Mouse (Mus musculus) midbrain, embryonic 14.5 days (tissue): ENCODE measurements around the gene B4galnt3. TPM values are rescaled to one million over a fixed set of nuclear protein-coding genes. Genes with fewer than 3 reads are reported as not detected.

Experiments used
- ATAC-seq: fragments of 200-750 bp; cut with Nextera tagmentation; 2 replicates; pipeline ENCODE4 v1.8.0; 2017; ENCODE audit warnings: moderate number of reproducible peaks, moderate library complexity; ENCODE audit not compliant: low FRiP score, low TSS enrichment
- DNase-seq: peaks from one replicate; pipeline ENCODE4 v3.0.0-alpha.2; 2015
- H3K27ac ChIP-seq: fragments of 300-500 bp; sonication (generic); replicated peaks from 2 replicates; pipeline ENCODE4 v1.5.1; 2014; ENCODE audit warnings: mild to moderate bottlenecking, low read depth, low read length, moderate library complexity
- H3K27me3 ChIP-seq: fragments of 300-500 bp; sonication (generic); 2 replicates; pipeline ENCODE4 v1.6.1; 2014; ENCODE audit warnings: low read length, control low read depth, mixed read lengths; ENCODE audit not compliant: control insufficient read depth, insufficient read depth
- H3K36me3 ChIP-seq: fragments of 300-500 bp; sonication (generic); 2 replicates; pipeline ENCODE4 v1.6.1; 2014; ENCODE audit warnings: low read length, control low read depth; ENCODE audit not compliant: control insufficient read depth, insufficient read depth
- H3K4me1 ChIP-seq: fragments of 300-500 bp; sonication (generic); 2 replicates; pipeline ENCODE4 v1.6.1; 2014; ENCODE audit warnings: mild to moderate bottlenecking, antibody characterized with exemption, low read length, control low read depth; ENCODE audit not compliant: control insufficient read depth, insufficient read depth
- H3K4me2 ChIP-seq: fragments of 300-500 bp; sonication (generic); 2 replicates; pipeline ENCODE4 v1.6.1; 2014; ENCODE audit warnings: mild to moderate bottlenecking, low read length, moderate library complexity
- H3K4me3 ChIP-seq: fragments of 300-500 bp; sonication (generic); replicated peaks from 2 replicates; pipeline ENCODE4 v1.5.1; 2014; ENCODE audit warnings: low read depth, low read length
- H3K9ac ChIP-seq: fragments of 300-500 bp; sonication (generic); replicated peaks from 2 replicates; pipeline ENCODE4 v1.6.1; 2014; ENCODE audit warnings: mild to moderate bottlenecking, low read length, moderate library complexity
- H3K9me3 ChIP-seq: fragments of 300-500 bp; sonication (generic); 2 replicates; pipeline ENCODE4 v1.6.1; 2016; ENCODE audit warnings: low read length, control low read depth, mixed read lengths; ENCODE audit not compliant: control insufficient read depth
- WGBS: fragments of 180-500 bp; shearing (Covaris S2); extraction: QIAGEN DNeasy Blood & Tissue Kit; methylation state at CpG from one replicate; pipeline ENCODE4 v1.1.7; 2014; 5-methylcytosine and 5-hydroxymethylcytosine counted together
- polyA plus RNA-seq: library from polyadenylated mRNA; unstranded; fragments of >200 nt; fragmentation: Nextera tagmentation; extraction: Ambion mirVana; gene quantifications from 2 replicates; pipeline ENCODE4 v1.2.1, GENCODE M21; 2014

B4galnt3 gene
- polyA plus RNA-seq, 1 experiment from 2014 or later = not detected

DNA sequence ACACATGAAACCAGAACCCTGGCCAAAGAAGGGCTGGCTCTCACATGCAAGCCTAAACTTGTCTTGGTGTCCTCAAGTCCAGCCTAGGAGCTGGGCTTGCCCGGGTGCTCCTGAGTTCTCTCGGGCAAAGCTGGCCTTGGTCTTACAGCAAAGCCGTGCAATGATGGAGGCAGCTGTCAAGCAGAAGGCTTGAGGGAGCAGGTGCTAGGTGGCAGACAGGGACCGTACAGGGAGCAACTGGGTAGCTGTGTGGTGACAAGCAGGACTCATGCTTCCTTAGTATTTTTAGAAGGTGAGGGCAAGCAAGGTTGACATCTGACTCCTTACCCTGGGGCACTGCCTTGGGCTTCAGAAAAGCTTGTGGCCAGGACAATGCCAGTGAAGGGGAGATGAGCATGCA lies 110.6 kb downstream of the B4galnt3 start:
- WGBS = 89% methylated on average over 4 of the region's 4 CpGs

DNA sequence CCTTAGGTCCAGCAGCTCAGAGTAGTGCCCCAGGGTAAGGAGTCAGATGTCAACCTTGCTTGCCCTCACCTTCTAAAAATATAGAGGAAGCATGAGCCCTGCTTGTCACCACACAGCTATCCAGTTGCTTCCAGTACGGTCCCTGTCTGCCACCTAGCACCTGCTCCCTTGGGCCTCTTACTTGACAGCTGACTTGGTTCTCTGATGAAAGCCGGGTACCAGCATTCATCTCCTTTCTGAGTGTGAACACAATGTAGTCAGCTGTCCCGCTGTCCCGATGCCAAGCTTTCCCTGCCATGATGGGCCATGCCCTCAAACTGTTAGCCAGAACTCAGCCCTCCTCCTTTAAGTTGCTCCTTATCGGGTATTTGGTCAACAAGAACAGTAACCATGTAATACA lies 112.2 kb downstream of the B4galnt3 start:
- WGBS = 84% methylated on average over 5 of the region's 5 CpGs
- no peak for ATAC-seq

More for the DNA sequence above, 110.6 kb downstream of the B4galnt3 start:
- H3K4me1 ChIP-seq = peaks cover 8% of the 10 kb centered on the region; the same call in 1 of the 2 replicates
- H3K4me3 ChIP-seq = no peak overlapping the region
- no peak for ATAC-seq
- no peak overlapping the region for H3K4me2 ChIP-seq
- no peak overlapping the region for H3K27ac ChIP-seq
- H3K27me3 ChIP-seq = no peaks in the 10 kb centered on the region
- no peaks in the 10 kb centered on the region for H3K9me3 ChIP-seq
- no peak for DNase-seq
- H3K36me3 ChIP-seq = no peaks in the 10 kb centered on the region
- H3K9ac ChIP-seq = no peak overlapping the region

DNA sequence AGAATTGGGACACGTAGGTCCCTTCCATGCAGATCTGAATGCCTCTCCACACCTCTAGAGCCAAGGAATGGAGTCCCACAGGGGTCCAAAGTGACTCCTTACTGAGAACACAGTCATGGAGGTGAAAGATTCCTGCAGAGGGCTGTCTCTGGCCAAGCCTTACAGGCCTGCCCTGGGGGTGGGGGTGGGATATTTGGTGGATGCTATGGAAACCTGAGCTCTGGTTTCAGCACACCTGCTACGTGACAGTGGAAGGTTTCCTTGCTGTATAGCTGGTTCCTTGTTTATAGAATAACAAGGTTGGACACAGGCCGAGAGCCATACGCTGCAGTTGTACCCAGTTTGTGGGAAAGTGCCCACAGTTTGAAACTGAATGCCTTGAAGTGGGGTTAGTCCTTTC lies 113.9 kb downstream of the B4galnt3 start:
- H3K9ac ChIP-seq = no peak overlapping the region
- DNase-seq (no peak), ATAC-seq (no peak)
- 75% methylated on average over 4 of the region's 4 CpGs for WGBS
- H3K4me1 ChIP-seq = no peaks in the 10 kb centered on the region
- no peak overlapping the region for H3K4me2 ChIP-seq
- H3K27ac ChIP-seq = no peak overlapping the region
- no peaks in the 10 kb centered on the region for H3K27me3 ChIP-seq
- H3K9me3 ChIP-seq = no peaks in the 10 kb centered on the region
- H3K36me3 ChIP-seq = no peaks in the 10 kb centered on the region
- H3K4me3 ChIP-seq = no peak overlapping the region

More for the DNA sequence above, 112.2 kb downstream of the B4galnt3 start:
- Histone ChIP-seq H3K27ac (no peak overlapping the region), H3K9ac (no peak overlapping the region), H3K4me2 (no peak overlapping the region), H3K9me3 (no peaks in the 10 kb centered on the region), H3K4me3 (no peak overlapping the region), H3K36me3 (no peaks in the 10 kb centered on the region), H3K27me3 (no peaks in the 10 kb centered on the region), H3K4me1 (no peaks in the 10 kb centered on the region)
- no peak for DNase-seq

DNA sequence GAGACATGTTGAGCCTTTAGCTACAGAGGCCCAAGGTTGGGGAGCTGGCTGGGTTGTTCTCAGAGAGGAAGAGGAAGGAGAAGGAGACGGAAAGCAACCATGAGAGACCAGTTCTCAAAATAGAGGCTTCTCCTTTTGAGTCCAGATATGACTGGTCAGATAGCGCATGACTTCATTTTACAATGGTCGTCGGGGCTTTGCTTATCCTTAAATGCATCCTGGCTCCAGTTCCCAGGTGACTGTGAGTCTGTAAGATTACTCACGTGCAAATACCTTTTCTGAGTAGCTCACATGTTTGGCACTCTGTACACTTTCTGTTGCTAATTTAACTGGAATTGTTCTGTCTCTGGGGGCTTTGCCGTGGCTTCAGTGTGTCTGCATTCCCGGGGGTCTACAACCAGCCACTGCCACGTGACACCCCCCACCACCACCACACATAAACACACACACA lies 114.6 kb downstream of the B4galnt3 start:
- WGBS = 81% methylated on average over 8 of the region's 8 CpGs
- no peak for DNase-seq

DNA sequence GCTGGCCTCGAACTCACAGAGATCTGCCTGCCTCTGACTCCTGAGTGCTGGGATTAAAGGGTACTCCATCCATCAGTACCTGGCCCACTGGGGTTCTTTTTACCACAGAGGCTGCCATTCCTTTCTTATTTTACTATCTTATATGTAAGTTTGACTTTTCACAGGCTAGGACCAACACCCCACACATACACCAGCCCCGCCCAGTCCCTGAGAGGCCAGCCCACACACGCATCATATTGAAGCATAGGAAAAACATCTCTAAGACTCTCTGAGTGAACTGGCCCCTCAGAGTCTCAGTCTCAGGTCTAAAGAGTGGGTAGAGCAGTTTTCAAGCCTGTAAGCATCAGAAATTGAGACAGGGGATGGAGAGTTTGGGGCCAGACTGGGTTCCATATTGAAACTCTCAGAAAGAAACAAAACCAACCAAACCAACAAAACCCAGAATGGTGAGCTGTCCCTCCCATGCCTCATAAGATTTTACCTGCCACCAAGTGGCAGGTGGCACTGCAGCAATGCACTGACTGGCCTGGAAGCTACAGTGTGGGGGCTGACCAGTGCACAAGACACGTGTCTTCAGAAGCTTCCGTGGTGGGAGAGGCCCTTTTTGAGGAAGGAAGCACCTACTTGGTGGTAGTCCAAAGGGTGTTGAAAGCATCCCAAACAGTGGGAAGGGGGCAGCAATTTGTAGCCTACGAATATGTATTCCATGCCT lies 115.2 kb downstream of the B4galnt3 start:
- ATAC-seq = no peak
- 92% methylated on average over 6 of the region's 6 CpGs for WGBS

More for the DNA sequence above, 114.6 kb downstream of the B4galnt3 start:
- Histone ChIP-seq H3K4me1 (no peaks in the 10 kb centered on the region), H3K9ac (no peak overlapping the region), H3K27me3 (no peaks in the 10 kb centered on the region), H3K36me3 (no peaks in the 10 kb centered on the region), H3K4me3 (no peak overlapping the region), H3K4me2 (no peak overlapping the region), H3K27ac (no peak overlapping the region), H3K9me3 (no peaks in the 10 kb centered on the region)
- no peak for ATAC-seq

DNA sequence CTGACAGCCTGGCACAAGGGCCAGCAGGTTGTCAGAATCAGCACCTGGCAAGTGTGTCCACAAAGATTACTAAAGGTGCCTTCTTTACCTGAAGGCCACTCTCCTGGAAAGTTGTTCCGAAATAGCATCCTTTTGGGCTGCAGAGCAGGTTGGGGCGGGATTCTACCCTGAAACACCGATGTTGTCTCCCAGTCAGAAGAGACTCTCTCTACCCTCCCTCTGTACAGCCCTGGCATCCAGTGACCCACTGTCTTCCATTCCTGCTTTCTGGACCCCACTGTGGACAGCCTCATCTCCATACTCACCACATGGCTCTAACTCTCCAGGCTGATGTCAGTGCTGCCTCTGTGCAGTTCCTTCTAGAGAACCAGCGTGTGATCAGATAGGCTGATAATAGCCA lies 118.7 kb downstream of the B4galnt3 start:
- H3K9ac ChIP-seq = no peak overlapping the region
- no peak overlapping the region for H3K4me3 ChIP-seq
- DNase-seq = no peak
- no peaks in the 10 kb centered on the region for H3K4me1 ChIP-seq
- H3K27ac ChIP-seq = no peak overlapping the region
- no peaks in the 10 kb centered on the region for H3K27me3 ChIP-seq
- no peak overlapping the region for H3K4me2 ChIP-seq
- H3K36me3 ChIP-seq = no peaks in the 10 kb centered on the region
- WGBS = 98% methylated on average over 4 of the region's 4 CpGs
- no peaks in the 10 kb centered on the region for H3K9me3 ChIP-seq
- ATAC-seq = no peak

More for the DNA sequence above, 115.2 kb downstream of the B4galnt3 start:
- DNase-seq = no peak
- Histone ChIP-seq H3K4me2 (no peak overlapping the region), H3K4me3 (no peak overlapping the region), H3K27ac (no peak overlapping the region), H3K36me3 (no peaks in the 10 kb centered on the region), H3K9ac (no peak overlapping the region), H3K4me1 (no peaks in the 10 kb centered on the region), H3K27me3 (no peaks in the 10 kb centered on the region), H3K9me3 (no peaks in the 10 kb centered on the region)

DNA sequence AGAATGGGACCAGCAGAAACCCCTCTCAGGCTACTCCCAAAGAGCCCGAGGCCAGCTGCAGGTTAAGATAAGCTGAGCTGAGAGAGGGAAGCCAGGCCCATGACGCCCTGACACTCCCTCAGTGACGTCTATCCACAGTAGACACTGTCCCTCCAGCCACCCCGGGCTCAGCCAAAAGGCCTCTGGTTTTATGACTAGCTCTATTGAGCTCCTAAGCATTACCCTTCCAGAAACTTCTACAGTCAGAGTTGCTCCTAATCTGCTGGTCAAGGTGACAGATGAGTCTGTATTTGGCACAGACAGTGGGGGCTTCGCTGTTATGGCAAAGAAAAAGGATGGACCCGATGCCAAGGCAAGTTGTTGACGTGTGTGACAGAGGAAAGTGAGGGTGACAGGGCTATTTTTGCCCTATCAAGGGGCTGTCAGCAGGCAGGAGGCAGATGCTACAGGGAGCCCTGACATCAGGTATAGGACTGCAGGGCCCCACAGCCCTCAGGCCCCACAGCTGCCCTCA lies 119.7 kb downstream of the B4galnt3 start:
- DNase-seq = no peak
- H3K4me2 ChIP-seq = no peak overlapping the region
- ATAC-seq = no peak
- WGBS = 80% methylated on average over 7 of the region's 7 CpGs
- H3K27ac ChIP-seq = no peak overlapping the region
- no peaks in the 10 kb centered on the region for H3K36me3 ChIP-seq
- no peaks in the 10 kb centered on the region for H3K4me1 ChIP-seq
- no peaks in the 10 kb centered on the region for H3K9me3 ChIP-seq
- H3K4me3 ChIP-seq = no peak overlapping the region
- H3K9ac ChIP-seq = no peak overlapping the region
- no peaks in the 10 kb centered on the region for H3K27me3 ChIP-seq

DNA sequence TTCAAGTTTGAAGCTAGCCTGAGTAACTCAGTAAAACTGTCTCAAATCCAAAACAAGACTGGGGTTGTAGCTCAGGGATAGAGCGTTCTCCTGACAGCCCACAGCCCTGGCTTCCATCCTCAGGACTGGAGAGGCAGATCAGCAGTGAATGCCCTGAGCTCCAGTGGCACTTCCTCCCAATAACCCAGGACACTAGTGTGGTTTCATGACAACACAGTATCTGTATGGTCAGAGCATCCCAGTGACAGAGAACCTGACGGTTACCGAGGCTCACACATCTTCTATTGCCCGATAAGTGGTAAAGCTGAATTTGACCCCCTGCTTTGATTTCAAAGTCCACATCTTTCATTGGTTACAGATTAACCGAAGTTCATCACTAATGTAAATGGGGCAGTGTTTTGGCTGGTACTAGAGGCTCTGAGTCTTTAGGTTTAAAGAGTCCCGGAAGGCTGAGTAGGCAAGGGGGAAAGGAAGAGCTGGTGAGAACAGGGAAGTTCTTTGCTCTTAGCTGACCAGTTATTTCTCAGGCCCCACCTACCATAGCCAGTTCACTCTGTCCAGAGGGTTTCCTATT lies 120.2 kb downstream of the B4galnt3 start:
- no peak overlapping the region for H3K27ac ChIP-seq
- no peaks in the 10 kb centered on the region for H3K36me3 ChIP-seq
- no peaks in the 10 kb centered on the region for H3K27me3 ChIP-seq
- ATAC-seq (no peak), DNase-seq (no peak)
- 86% methylated on average over 6 of the region's 6 CpGs for WGBS
- no peaks in the 10 kb centered on the region for H3K9me3 ChIP-seq
- no peak overlapping the region for H3K9ac ChIP-seq
- no peaks in the 10 kb centered on the region for H3K4me1 ChIP-seq
- no peak overlapping the region for H3K4me2 ChIP-seq
- no peak overlapping the region for H3K4me3 ChIP-seq
